Mouse (Mus musculus) forelimb bud, embryonic 11.5 days (tissue): ENCODE measurements around the gene Phf10.
"Not testable (repeated sequence)": the region's sequence is repeated elsewhere in the genome, so short reads cannot be mapped to it uniquely, and the experiment has no call there.

Experiments
- DNase-seq: peaks from one replicate; pipeline ENCODE4 v3.0.0-alpha.2; 2012; ENCODE audit warnings: low read depth, low spot score

Gene Phf10

GRCm38 (mm10) chr17:14960951-14961556 lies at the start of gene Phf10:
Gene Phf10 (minus strand): TSS chr17:14961273.
- not testable (repeated sequence) for DNase-seq

- DNase-seq = not testable (repeated sequence)
Measured at GRCm38 (mm10) chr17:15009706-15010413, 48.8 kb upstream of the Phf10 start, which contains the start of gene Gm3435. Gene Gm3435 (plus strand): TSS chr17:15010176.

- not testable (repeated sequence) for DNase-seq
Measured at GRCm38 (mm10) chr17:15009088-15009487, 48.0 kb upstream of the Phf10 start.

GRCm38 (mm10) chr17:15000047-15000446 lies 39.0 kb upstream of the Phf10 start:
- DNase-seq = not testable (repeated sequence)

GRCm38 (mm10) chr17:14994140-14994539 lies 33.1 kb upstream of the Phf10 start:
- not testable (repeated sequence) for DNase-seq

GRCm38 (mm10) chr17:14993139-14993832 lies 32.2 kb upstream of the Phf10 start:
- DNase-seq = not testable (repeated sequence)

- not testable (repeated sequence) for DNase-seq
Measured at GRCm38 (mm10) chr17:14992522-14993138, 31.6 kb upstream of the Phf10 start.

GRCm38 (mm10) chr17:14990116-14990702 lies 29.1 kb upstream of the Phf10 start:
- DNase-seq = not testable (repeated sequence)

- not testable (repeated sequence) for DNase-seq
Measured at GRCm38 (mm10) chr17:14978362-14979038, 17.4 kb upstream of the Phf10 start, which contains the start of the genes 9030025P20Rik and Gm3417. Gene 9030025P20Rik (plus strand): TSS chr17:14978468. Gene Gm3417 (minus strand): TSS chr17:14978790.

GRCm38 (mm10) chr17:14977718-14978361 lies 16.8 kb upstream of the Phf10 start:
- DNase-seq = not testable (repeated sequence)

GRCm38 (mm10) chr17:14968373-14968913 lies 7.4 kb upstream of the Phf10 start:
- DNase-seq = not testable (repeated sequence)

- DNase-seq = not testable (repeated sequence)
Measured at GRCm38 (mm10) chr17:14961557-14962154, 583 bp upstream of the Phf10 start.

GRCm38 (mm10) chr17:14960520-14960919 lies 553 bp downstream of the Phf10 start:
- no peak for DNase-seq

- DNase-seq = no peak
Measured at GRCm38 (mm10) chr17:14959979-14960378, 1.1 kb downstream of the Phf10 start.

GRCm38 (mm10) chr17:14958686-14959327 lies 2.3 kb downstream of the Phf10 start:
- DNase-seq = no peak

- DNase-seq = no peak
Measured at GRCm38 (mm10) chr17:14953452-14953851, 7.6 kb downstream of the Phf10 start.

GRCm38 (mm10) chr17:14949161-14949827 lies 11.8 kb downstream of the Phf10 start:
- DNase-seq = no peak

- no peak for DNase-seq
Measured at GRCm38 (mm10) chr17:14944551-14944950, 16.5 kb downstream of the Phf10 start.

- DNase-seq = no peak
Measured at GRCm38 (mm10) chr17:14943729-14944059, 17.4 kb downstream of the Phf10 start.
